Mouse (Mus musculus): ENCODE measurements around the gene Serpina1d. TPM values are rescaled to one million over a fixed set of nuclear protein-coding genes. Genes with fewer than 3 reads are reported as not detected.
"Not testable (repeated sequence)": the region's sequence is repeated elsewhere in the genome, so short reads cannot be mapped to it uniquely, and the experiment has no call there.

The Serpina1d gene
- polyA plus RNA-seq (2016; fragmentation: Nextera tagmentation; extraction: Ambion mirVana), result not detected in 2 replicates

DNA sequence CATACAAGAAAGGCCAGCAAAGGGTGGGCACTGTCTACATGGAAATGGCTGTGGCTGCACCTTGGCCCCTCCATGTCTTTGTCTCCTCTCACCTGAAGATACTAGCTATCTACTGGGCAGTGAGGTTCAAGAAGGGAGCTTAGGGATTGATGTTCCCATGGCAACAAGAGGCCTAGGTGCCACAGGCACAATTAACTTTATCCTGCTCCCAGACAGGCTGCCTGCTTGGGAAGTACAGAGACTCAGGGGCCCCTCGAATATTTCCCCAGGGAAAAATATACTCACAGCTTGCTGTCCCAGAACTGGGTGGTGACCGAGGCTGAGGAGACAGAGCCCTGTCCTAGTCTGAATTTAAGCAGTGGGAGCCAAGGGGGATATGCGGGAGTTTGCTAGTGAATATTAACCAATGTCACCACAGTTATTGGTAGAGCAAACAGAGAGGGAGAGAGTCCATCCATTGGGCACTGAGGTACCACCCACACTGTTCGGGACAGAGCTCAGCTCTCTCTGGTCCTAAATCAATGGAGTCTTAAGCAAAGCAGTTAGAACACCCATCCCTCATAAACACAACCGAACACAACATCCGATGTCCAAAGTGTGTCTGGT, at the start of gene Serpina1d:
Serpina1d (minus strand) TSS at position 347 of the 606 bp plus-strand sequence.
- not testable (repeated sequence) for H3K27ac ChIP-seq; H3K27me3 ChIP-seq; H3K4me2 ChIP-seq; H3K9ac ChIP-seq; H3K4me3 ChIP-seq (replicated peaks); ATAC-seq (ENCODE audit: low FRiP score); H3K4me1 ChIP-seq; H3K9me3 ChIP-seq; H3K36me3 ChIP-seq (replicated peaks)
- WGBS, result 84% methylated on average over 6 of the region's 6 CpGs

DNA sequence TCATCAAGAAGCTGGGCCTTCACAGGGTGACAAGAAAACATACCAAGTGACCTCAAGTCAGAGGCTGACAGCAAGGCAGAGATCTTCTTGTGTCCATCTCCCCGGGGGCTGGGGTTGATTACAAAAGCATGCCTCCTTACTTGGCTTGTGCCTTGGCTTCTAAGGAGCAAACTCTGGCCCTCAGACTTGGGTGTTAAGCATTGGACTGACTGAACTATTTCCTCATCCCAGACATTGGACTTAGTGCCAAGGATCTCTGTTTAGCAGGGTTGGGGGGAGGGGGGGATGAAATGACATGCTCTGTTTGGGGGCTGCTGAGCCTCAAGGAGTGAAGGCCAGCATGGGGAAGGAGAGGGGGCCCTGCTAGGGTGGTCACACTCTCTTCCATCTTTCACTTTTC, 2.8 kb downstream of the Serpina1d start:
- not testable (repeated sequence) for H3K9ac ChIP-seq; H3K27me3 ChIP-seq; H3K9me3 ChIP-seq; ATAC-seq (ENCODE audit: low FRiP score); H3K4me3 ChIP-seq (replicated peaks); H3K27ac ChIP-seq; H3K36me3 ChIP-seq (replicated peaks); H3K4me2 ChIP-seq; H3K4me1 ChIP-seq
- 88% methylated on average over 1 of the region's 1 CpGs for WGBS

DNA sequence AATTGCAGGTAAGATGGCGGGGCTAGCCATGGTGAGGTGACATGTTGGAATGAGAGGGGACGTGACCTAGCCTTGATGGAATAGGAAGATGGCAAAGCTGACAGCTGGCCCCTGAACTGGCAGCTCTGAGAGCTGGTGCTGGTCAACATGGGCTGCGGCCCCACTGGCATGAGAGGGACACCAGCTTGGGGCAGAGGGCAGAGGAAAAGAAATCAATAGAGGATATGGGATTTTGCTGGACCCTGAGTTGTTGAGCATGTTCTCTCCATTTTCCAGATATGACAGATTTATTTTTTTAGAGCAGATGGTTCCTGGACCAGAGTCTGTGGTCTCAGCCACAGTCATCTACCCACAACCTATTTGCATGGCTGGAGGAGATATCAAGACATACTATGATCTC, 10.3 kb downstream of the Serpina1d start:
- peaks cover 18% of the 10 kb centered on the region for H3K9me3 ChIP-seq
- not testable (repeated sequence) for ATAC-seq (ENCODE audit: low FRiP score); H3K36me3 ChIP-seq (replicated peaks); H3K4me1 ChIP-seq; H3K4me3 ChIP-seq (replicated peaks); H3K27ac ChIP-seq; H3K4me2 ChIP-seq; H3K9ac ChIP-seq; H3K27me3 ChIP-seq
- 82% methylated on average over 3 of the region's 3 CpGs for WGBS

DNA sequence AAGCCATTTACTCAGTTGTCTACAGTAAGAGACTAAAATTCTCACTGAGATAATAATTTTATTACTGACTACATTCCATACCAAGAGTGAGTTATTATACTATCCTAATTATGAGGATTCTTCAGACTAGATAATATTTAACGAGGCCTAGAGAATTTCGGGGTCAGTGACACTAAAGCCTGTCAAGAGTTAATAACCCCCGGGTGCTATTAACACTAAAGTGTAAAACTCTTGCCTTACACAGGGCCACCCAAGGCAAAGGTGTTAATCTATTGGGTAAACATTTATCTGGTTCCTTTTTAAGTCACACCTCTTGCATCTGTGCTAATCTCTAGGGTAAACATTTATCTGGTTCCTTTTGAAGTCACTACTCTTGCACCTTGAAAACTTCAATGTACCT, 13.1 kb downstream of the Serpina1d start:
- H3K9me3 ChIP-seq, result peaks cover 16% of the 10 kb centered on the region; the same call in 1 of the 2 replicates
- not testable (repeated sequence) for H3K27ac ChIP-seq; H3K36me3 ChIP-seq (replicated peaks); H3K4me1 ChIP-seq; ATAC-seq (ENCODE audit: low FRiP score); H3K27me3 ChIP-seq; H3K4me3 ChIP-seq (replicated peaks); H3K4me2 ChIP-seq; H3K9ac ChIP-seq
- 90% methylated on average over 3 of the region's 3 CpGs for WGBS

DNA sequence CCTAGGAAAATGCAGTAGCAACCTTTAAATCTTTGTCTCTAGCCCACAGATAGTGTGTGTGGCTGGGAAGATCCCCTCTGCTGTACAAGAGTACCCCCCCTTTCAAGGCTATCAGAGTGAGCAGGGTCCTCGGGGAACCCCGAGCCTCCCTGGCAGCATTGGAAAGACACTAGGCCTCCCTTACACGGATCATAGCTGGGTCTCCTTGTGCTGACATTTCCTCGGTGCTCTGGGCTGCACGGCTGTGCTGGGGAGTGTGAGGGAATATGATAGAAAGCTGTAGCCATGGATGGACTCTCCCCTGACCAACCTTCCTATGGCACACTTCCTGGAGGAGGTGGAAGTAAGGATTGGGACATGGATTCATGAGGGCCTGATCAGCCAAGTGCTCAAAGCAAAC, 27.4 kb downstream of the Serpina1d start:
- WGBS, result 82% methylated on average over 5 of the region's 5 CpGs
- not testable (repeated sequence) for H3K4me3 ChIP-seq (replicated peaks)

DNA sequence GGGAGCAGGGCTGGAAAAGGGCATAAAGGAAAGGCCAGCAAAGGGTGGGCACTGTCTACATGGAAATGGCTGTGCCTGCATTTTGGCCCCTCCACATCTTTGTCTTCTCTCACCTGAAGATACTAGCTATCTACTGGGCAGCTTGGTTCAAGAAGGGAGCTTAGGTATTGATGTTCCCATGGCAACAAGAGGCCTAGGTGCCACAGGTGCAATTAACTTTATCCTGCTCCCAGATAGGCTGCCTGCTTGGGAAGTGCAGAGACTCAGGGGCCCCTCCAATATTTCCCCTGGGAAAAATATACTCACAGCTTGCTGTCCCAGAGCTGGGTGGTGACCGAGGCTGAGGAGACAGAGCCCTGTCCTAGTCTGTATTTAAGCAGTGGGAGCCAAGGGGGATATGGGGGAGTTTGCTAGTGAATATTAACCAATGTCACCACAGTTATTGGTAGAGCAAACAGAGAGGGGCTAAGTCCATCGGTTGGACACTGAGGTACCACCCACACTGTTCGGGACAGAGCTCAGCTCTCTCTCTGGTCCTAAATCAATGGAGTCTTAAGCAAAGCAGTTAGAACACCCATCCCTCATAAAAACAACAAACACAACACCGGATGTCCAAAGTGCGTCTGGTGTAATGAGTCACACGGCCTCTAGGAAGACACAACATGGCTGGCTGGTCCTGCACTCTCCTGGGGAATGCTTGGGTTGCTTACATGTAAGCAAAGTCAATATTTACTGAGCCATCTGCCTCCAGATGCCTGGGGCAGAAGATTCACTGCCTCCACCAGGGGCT, 35.4 kb downstream of the Serpina1d start:
- 90% methylated on average over 6 of the region's 6 CpGs for WGBS
- not testable (repeated sequence) for H3K9ac ChIP-seq; H3K27me3 ChIP-seq; ATAC-seq (ENCODE audit: low FRiP score); H3K4me1 ChIP-seq; H3K27ac ChIP-seq; H3K9me3 ChIP-seq; H3K4me3 ChIP-seq (replicated peaks); H3K36me3 ChIP-seq (replicated peaks); H3K4me2 ChIP-seq

More for the DNA sequence above, 27.4 kb downstream of the Serpina1d start:
- H3K4me2 ChIP-seq; ATAC-seq (ENCODE audit: low FRiP score); H3K27me3 ChIP-seq; H3K36me3 ChIP-seq (replicated peaks); H3K9me3 ChIP-seq; H3K4me1 ChIP-seq; H3K27ac ChIP-seq; H3K9ac ChIP-seq: not testable (repeated sequence)

DNA sequence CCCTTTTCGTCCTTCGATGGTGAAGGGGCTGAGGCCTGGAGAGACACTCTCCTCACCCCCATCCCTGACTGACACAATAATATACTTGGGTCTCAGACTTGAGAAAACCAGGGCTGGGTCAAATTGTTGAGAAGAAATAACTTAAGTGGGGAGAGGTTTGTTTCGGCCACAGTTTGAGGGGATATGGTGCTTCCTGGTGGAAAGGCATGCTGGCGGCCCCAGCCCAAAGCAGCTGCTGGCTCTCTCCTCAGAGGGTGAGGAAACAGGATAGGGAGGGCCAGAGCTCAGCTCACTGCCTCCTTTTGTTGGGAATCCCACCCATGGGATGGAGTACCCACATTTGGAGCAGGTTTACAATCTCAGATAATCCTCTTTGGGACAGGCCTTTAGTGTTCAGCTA, 37.8 kb downstream of the Serpina1d start:
- H3K4me1 ChIP-seq; H3K9me3 ChIP-seq; H3K4me3 ChIP-seq (replicated peaks); H3K4me2 ChIP-seq; H3K9ac ChIP-seq; H3K27ac ChIP-seq; H3K27me3 ChIP-seq; H3K36me3 ChIP-seq (replicated peaks); ATAC-seq (ENCODE audit: low FRiP score): not testable (repeated sequence)
- 86% methylated on average over 4 of the region's 4 CpGs for WGBS

DNA sequence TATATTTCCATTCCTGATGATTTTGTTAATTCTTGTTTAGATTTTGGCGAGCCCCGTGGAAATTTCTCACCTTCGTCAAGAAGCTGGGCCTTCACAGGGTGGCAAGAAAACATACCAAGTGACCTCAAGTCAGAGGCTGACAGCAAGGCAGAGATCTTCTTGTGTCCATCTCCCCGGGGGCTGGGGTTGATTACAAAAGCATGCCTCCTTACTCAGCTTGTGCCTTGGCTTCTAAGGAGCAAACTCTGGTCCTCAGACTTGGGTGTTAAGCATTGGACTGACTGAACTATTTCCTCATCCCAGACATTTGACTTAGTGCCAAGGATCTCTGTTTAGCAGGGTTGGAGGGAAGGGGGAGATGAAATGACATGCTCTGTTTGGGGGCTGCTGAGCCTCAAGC, 38.3 kb downstream of the Serpina1d start:
- H3K4me1 ChIP-seq; H3K36me3 ChIP-seq (replicated peaks); H3K4me3 ChIP-seq (replicated peaks); H3K9me3 ChIP-seq; H3K4me2 ChIP-seq; H3K27ac ChIP-seq; H3K27me3 ChIP-seq; H3K9ac ChIP-seq; ATAC-seq (ENCODE audit: low FRiP score): not testable (repeated sequence)
- WGBS, result 83% methylated on average over 4 of the region's 4 CpGs

Other genes starting within 250 kb of the Serpina1d start
- 3.0 and 3.5 TPM in 2 replicates for gene Ppp4r4, start 241.3 kb downstream of the Serpina1d start, polyA plus RNA-seq (2016; fragmentation: Nextera tagmentation; extraction: Ambion mirVana)
- gene Serpina10, start 142.1 kb downstream of the Serpina1d start, polyA plus RNA-seq (2016; fragmentation: Nextera tagmentation; extraction: Ambion mirVana), result not detected in 2 replicates
- gene Serpina6, start 116.4 kb downstream of the Serpina1d start, polyA plus RNA-seq (2016; fragmentation: Nextera tagmentation; extraction: Ambion mirVana), result not detected in 2 replicates
- not detected in 2 replicates for gene Serpina16, start 97.5 kb downstream of the Serpina1d start, polyA plus RNA-seq (2016; fragmentation: Nextera tagmentation; extraction: Ambion mirVana)
- gene Serpina1f, start 78.1 kb downstream of the Serpina1d start, polyA plus RNA-seq (2016; fragmentation: Nextera tagmentation; extraction: Ambion mirVana), result not detected in 2 replicates
- gene Serpina1b, start 56.8 kb upstream of the Serpina1d start, polyA plus RNA-seq (2016; fragmentation: Nextera tagmentation; extraction: Ambion mirVana), result not detected in 2 replicates
- not detected in 2 replicates for gene Serpina1a, start 90.0 kb upstream of the Serpina1d start, polyA plus RNA-seq (2016; fragmentation: Nextera tagmentation; extraction: Ambion mirVana)
- gene Serpina1c, start 131.3 kb upstream of the Serpina1d start, polyA plus RNA-seq (2016; fragmentation: Nextera tagmentation; extraction: Ambion mirVana), result not detected in 2 replicates
- gene Serpina1e, start 185.4 kb upstream of the Serpina1d start, polyA plus RNA-seq (2016; fragmentation: Nextera tagmentation; extraction: Ambion mirVana), result not detected in 2 replicates
- gene Serpina11, start 216.4 kb upstream of the Serpina1d start, polyA plus RNA-seq (2016; fragmentation: Nextera tagmentation; extraction: Ambion mirVana), result not detected in 2 replicates
- gene Serpina9, start 240.2 kb upstream of the Serpina1d start, polyA plus RNA-seq (2016; fragmentation: Nextera tagmentation; extraction: Ambion mirVana), result not detected in 2 replicates